Mouse (Mus musculus) kidney, postnatal 14 days (tissue): ENCODE data around the gene Prkg2.

Experiments
- DNase-seq: peaks from one replicate; pipeline ENCODE4 v3.0.0; 2022; ENCODE audit warnings: mixed read lengths

Gene Prkg2

DNA sequence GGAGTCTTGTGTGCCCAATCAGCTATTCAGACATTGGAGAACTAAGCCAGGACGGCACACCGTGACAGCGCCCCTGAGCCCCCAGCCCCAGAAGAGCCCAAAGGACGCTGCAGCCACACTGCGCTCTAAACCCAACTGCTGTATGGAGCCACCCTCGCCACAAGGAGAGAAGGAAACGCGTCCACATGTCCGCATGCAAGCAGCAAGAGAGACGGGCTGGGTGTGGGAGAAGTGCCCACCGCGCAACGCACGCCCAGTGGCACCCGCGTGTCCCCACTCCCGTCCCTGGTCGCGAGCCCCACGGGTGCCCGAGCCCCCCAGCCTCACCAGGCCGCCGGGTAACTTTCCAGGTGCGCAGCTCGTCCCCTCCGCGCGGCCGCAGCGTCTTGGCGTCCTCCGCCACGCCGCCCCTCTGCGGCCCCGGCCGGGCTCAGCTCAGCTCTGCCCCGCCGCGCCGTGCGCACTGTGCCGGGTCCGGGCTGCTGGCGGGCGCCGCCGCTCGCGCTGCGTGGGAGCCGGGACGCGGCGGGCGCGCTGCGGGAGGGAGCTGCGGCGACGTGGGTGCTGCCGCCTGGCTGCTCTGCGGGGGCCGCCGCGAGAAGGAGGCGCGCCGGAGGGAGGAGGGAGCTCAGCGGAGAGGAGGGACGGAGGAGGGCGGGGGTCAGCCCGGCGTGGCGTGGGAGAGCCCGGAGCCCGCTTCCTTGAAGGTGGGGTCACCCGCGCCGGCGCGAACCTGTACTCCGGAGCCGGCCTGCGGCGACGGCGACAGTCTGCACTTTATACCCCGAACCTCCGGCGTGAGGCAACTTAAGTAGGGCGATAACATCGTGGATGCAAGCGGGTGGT, at the start of gene Prkg2:
Prkg2 (minus strand) TSS at position 756 of the 846 bp plus-strand sequence.
- DNase-seq = peak; percentile 33

DNA sequence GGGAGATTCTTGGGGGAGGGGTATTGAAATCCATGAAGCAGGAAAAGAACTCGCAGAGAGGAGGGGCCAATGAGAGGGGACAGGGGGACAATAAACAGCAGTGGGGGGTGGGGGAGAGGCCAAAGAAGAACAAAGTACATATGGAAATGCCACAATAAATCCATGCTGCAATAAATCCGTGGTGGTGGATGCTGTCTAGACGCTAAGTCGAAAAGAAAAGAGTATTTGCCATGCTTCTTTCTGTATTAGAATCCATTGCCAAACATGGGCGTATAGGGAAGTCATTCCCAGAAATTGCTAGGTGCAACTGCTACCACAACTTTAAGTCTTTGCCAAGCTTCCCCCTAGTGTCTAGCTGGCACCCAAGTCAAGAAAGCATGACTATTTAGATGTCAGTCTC, 46.8 kb upstream of the Prkg2 start:
- no peak for DNase-seq

DNA sequence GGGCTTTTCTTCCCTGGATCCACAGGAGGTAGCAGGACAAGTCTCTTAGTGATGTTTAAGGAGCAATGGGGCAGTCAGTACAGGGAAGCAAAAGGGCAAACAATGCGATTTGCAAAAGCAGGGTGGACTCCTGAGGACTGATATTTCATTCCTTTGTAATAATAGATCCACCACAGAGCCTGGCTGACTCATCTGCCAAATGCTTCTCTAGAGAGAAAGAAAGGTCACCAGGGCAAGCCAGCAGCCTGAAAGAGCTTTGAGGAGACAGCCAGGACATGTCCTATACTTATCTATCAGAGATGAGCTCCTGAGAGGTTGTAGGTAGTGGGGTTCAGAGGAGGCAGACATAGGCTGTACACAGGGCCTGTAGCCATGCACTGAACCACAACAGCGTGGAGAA, 41.2 kb upstream of the Prkg2 start:
- DNase-seq = no peak

DNA sequence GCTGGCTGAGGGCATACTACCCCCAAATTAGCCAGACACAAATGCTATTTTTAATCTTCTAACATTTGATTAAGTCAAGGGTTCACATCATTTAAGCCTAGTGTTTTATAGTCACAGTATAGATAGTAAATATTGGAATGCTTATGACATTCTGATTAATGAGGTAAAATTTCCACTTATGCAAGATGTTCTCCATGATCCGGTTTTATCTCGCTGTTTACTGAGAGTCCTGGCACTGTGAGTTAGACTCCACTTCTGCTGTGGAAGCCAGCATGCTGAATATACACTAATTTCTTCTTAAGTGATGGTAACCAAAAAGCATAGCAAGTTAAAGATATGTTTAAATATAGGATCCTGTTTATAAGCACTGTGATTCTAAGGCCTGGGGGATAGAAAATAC, 31.2 kb upstream of the Prkg2 start:
- no peak for DNase-seq

DNA sequence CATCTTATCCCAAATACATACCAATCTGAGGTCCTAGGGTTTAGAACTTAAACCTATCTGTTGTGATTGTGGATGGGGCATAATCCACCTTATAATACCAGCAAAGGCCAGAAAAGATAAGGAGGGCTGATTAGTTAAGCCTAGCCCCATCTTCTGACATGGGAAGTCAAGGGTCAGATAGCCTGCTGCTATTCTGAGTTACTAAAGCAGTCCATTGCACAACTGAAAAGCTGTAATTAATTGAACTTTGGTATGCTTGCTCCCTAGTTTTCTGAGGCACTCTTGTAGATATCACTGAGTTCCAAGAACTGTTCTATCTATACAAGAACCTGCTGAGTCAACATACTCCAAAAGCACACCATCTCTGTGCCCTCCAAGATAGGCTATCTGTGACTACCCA, 25.4 kb upstream of the Prkg2 start:
- no peak for DNase-seq

DNA sequence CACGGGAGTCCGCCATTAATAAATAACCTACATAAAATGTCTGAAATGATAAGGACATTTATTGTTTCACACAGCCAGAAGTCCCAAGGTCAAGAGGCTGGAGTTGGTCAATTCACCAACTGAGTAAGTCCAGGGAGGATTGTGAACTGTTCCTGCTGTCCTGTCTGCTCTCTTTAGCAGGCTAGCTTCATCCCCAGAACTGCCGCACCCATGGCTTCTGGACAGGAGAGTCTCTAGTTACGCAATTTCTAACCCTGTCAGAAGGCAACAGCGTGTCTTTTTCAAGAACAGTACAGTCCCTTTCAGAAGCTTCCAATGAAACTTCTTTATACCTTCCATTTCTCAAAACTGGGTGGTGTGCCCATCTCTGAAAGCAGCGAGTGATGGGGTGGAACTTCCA, 1.9 kb upstream of the Prkg2 start:
- no peak for DNase-seq

DNA sequence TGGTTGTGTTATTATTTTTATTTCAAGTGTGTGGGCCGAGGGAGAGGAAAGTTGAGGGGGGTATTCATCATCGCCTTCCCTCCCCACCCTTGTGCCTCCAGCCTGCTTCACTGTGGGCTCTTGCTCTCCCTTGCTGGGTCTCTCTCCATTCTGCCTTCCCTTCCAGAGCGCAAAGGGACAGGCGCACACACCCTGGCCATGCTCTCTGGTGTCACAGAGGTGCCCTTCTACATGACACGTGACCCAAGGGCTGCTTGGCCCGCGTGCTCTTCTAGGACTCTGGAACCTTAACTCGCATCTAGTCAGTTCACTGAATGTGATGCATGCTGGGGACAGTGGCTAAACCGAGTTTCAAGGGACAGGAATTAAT, 276 bp upstream of the Prkg2 start:
- DNase-seq = peak; percentile 2

DNA sequence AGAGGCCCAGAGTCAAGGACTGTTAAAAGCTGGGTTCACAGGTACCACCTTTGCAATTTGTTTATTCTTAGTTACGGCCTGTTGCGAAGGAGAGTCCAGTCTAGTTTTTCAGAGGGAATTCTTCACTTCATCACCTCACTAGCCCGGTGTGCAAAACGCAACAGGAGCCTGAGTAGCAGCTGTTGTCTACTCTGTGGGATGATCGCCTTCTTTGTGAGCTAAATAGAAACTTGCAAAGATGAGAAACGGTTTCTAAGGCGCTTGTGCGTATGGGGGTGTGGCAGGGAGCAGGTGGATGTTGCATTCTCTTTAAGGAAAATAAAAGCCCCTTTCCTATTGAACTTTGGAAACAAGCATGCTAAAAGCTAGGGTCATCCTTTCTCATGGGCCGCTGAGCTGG, 1.2 kb downstream of the Prkg2 start:
- no peak for DNase-seq

DNA sequence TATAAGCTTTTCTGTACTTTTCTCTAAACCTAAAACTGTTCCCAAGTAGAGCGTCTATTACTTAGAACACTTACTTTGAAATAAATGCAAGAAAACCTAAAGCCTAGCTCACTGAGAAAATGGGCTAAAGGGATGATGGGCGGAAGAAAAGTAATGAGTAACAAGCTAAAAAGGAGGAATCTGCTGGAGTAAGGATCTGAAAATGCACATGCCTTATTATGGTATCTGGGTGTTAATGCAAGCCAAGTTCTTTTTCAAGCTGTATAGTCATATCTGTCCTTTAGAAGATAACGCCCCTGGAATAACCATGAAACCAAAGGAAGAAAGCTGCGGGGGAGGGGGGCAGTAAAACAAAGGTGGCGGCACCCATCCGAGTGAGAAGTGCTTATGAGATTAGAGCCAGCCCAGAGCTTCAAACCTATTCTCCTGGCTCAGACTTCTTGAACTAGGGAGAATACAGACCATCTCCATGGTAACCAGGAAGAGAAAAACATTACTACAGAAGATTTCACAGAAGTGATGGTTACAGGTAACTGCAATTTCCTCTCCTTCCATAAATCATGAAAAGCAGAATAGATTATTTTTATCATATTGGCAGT, 5.5 kb downstream of the Prkg2 start:
- no peak for DNase-seq

DNA sequence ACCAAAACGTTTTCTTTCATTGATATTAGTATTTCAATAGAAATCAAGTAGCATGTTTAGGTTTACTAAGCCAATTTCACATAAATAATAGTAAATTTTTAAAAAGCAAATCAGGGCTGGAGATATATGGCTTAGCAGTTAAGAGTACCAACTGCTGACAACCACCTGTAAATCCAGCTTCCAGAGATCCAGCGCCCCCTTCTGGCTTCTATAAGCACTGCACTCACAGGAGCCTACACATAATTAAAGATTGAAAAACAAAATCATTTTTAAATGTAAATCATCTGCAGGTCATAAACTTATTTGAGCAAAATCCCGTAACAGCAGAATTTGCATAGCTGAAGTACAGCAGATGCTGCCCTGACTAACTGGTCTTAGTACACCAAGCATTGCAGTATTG, 10.8 kb downstream of the Prkg2 start:
- DNase-seq = no peak

DNA sequence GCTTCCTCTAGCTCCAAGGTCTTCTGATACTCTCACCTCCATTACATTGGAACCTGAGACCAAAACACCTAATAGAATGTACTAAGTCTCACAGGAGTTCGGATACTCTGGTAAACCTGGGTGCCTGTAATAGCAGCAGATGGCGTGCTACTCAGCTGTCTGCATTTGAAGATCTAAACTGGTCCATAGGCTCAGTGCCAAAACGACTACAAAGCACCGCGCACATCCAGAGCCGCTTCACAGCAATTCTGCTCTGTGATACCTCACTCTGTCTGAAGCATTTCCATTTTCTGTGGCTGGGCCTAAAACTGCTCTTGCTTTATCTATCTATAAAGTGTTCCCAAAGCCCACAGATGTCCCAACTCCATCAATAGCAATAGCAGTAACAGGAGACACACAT, 17.4 kb downstream of the Prkg2 start:
- no peak for DNase-seq

DNA sequence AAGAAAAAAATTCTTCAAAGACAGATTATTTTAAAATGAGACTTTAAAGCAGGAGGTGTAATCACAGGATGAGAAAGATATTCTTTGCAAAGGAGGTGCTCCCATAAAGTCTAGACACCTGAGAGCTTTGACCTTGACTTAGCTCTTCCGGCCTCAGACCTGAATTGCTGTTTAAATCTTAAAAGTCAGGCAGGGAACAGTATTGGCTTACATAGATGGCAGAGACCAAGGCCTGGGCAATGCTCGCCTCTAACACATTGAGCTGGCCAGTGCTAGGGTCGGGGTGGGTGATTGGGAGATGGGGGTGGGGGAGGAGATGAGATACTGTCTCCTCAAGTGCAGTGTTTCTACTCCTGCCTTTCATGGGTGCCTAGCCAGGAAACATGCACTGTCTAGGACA, 22.0 kb downstream of the Prkg2 start:
- DNase-seq = no peak

DNA sequence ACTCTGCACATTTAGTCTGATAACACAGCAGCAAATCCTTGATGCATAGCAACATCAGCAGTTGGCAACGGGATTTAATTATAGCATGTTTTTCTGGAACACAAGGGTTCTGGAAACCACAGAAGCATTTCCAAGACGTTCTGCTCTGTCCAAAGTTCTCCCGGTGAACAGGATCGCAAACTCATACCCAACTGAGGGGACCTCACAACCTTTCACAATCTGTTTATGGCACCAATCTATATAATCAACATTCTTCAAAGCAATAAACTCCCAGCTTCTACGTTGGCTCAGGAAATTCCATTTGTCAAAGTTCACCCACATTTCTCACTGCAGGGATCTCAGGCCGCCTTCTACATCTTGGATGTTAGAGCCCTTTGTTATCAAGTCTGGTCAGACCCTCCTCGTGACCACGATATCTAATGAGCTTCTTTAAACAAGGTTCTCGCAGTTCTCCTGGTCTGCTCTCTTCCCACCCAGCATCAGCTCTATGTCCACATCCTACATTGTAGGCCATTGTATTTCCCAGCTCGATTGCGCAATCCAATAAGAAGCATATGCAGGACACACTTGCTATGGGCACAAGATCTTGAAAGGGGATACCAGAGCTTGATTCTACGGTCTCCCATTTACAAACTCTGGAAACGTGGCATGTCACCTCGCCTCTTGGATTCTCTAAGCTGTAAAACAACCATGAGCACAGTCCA, 26.6 kb downstream of the Prkg2 start:
- no peak for DNase-seq

DNA sequence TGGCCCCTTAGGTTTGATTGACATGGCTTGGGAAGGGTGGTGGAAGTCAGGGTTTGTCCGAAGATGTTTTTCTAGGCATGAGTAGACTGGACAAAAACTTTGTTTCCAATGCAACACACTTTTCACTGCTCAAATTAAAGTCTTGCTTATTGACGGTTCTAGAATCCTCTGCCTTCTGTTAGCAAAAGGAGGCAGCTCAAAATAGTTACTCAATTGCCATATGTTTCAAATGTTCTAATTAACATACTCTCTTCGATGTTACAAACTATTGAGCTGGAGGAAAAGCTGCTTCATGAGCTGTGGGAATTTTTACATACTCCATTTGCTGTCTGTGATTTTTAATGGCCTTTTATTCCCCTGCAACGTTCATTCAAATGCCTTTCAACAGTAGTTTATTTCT, 39.0 kb downstream of the Prkg2 start:
- no peak for DNase-seq

DNA sequence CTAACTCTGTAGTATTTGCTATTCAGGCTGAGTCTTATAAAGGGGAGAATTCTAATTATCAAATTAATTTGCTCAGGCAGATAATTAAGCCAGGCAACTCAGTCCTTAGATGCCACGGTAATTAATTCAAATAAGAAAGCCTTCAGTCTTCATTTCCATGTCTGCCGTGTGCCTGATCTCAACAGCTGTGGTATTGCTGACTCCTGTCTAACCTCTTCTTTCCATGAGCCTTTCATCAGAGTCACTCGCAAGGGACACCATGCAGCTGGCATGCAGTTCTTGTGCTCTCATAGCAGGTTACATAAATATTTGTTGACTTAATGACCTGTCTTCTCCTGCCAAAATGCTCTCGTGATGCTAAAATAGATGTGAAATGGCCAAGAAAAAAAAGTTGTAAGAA, 41.4 kb downstream of the Prkg2 start:
- DNase-seq = no peak

DNA sequence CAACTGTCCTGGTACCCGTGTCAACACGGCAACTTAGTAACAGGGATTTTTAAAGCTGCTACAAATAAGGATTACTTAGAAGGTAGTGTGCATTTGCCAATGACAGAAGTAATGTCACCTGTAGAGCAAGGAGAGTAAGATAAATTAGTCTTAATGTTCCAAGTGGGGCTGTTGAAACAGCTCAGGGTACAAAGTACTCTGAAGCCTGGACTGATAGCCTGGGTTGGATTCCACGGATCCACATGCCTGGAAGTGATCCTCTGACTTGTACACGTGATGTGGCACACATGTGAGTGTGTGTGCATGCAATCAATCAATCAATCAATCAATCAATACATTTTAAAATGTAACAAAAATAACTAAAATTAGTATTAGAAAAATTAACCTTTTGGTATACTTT, 45.6 kb downstream of the Prkg2 start:
- DNase-seq = no peak

DNA sequence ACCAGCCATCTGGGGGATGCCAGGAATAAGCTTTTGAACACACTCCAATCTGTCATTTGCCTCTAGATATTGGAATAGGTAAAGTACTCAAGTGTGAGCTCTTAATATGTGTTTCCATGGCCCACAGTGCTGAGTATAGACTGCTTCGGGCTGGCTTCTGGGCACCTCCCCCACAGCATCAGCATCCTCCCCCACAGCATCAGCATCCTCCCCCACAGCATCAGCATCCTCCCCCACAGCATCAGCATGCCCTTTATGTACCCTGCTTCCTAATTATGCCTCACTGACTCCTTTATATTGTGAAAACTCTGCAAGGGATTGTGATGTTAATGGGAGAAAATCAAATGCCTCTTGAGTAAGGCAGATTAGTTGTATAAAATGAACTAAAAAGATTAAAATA, 49.5 kb downstream of the Prkg2 start:
- no peak for DNase-seq

DNA sequence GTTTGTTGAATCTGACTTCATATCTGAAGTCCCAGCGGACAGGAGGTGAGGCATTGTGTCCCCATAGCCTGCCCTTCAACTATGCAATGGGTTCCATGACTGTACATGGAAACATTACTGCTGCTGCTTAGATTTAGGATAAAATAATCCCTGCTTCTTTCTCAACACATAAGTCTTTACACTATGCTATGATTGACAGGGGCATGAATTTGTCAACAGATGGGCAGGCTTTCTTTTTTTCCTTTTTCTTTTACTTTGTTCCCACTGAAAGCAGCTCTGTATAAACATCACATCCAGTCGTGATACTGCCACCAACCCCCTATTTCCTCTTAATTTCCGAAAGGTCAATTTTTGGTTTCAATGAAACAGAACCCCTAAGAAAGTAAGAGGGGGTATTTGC, 50.0 kb downstream of the Prkg2 start:
- DNase-seq = no peak

DNA sequence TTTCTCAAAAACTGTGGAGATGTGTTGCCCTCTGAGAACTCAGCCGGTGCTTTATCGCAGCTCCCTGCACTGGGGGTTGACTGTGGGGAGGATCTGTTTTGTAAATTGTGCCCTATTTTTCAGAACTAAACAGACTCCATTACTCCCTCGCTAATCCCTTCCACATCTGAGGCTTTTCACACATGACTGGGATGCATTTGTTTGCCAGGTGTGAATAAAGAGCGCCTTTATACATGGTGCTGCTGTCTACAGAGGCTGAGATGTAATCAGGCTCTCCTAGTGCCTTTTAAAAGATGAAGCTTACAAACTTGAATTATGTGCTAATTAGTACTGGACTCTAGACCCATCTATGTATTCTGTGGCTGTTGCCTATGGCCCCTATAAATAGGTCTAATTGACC, 50.7 kb downstream of the Prkg2 start:
- no peak for DNase-seq

DNA sequence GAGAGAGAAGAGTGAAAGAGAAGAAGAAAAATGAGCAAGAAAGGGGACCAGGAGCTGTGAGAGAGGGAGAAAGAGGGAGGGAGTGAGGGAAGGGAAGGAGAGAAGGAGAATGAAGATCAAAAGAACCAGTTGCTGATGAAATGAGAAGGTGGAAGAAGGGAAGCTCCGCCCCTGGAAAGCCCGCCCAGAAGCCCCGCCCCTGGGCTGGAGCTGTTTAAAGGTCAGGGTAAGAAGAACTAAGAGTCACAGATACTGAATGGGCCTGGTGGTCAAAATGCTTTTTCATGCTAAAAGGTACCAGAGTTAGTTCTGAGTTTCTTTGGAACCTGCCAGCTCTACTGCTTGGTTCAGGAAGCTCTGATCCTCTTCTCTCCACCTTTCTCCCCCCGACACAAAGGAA, 51.1 kb downstream of the Prkg2 start:
- DNase-seq = peak; percentile 10

DNA sequence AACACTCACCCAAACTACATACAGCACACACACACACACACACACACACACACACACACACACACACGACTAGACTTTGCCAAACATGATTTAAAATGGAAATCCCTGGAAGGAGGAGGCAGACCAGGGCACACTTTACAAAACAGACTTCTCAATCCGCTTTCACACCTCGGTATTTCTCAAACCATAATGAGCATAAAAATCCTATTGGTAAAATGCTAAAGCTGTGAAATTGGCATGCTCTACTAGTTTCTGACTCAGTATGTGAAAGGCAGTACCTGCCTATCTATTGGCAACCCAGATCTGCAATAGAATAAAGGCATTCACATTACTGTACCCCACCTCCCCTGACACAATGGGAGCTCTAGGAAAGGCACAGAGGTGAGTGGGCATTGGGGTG, 52.1 kb downstream of the Prkg2 start:
- DNase-seq = no peak

DNA sequence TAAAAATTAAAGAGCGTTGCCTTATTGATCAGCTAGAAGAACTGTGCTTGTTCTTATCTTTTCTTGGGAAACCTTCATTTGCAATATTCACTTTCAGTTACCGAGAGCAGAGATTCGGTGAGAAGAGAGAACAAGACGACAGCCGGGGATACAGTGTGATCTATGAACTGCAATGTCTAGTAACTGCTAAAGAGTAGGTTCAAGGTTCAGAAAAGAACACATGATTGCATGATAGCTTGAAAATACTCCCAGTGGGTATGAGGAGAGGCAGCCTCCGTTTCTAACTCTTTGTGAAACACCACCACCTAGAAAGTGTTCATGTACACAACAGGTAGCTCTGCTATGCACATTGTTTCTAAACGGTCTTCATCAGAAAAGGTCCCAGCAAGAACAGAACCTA, 55.8 kb downstream of the Prkg2 start:
- DNase-seq = no peak

DNA sequence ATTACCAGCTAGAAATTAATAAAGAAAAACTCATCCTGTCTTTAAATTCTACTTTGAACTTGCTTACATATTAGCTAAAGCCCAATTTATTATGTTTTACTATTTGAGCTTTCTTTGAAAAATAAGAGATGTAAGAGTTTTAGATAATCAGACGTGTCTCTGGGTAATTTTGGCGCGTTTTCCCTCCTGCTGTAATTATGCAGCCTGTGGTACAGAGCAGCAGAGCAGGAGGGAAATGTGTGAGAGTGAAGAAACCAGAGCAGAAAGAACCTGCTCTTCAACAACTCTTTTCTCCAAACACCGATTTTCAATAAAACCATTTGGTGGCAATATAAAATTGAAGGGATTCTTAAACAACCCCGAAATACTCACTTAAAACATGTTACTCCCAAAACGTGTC, 58.8 kb downstream of the Prkg2 start:
- DNase-seq = no peak
